Mouse (Mus musculus) left cerebral cortex, adult 8-10 months (tissue): ENCODE results near the gene Mgat5b. TPM values are rescaled to one million over a fixed set of nuclear protein-coding genes. Genes with fewer than 3 reads are reported as not detected.
A peak's percentile ranks its signal among the peaks of the same experiment; 100 is the strongest.
"Not testable (repeated sequence)": the region's sequence is repeated elsewhere in the genome, so short reads cannot be mapped to it uniquely, and the experiment has no call there.

ENCODE experiments used
- DNase-seq, 2 experiments: peaks; one replicate each; pipeline ENCODE4 v3.0.0; 2022; ENCODE audit warnings: low spot score in 2 of 2
- total RNA-seq, 4 experiments: library from RNA; stranded (reverse); gene quantifications; 2 replicates each; pipeline ENCODE4 v1.2.4; 2022

The Mgat5b gene
- 10 to 100 TPM; 70.0 to 82.4 (median 74.9) TPM for total RNA-seq

DNA sequence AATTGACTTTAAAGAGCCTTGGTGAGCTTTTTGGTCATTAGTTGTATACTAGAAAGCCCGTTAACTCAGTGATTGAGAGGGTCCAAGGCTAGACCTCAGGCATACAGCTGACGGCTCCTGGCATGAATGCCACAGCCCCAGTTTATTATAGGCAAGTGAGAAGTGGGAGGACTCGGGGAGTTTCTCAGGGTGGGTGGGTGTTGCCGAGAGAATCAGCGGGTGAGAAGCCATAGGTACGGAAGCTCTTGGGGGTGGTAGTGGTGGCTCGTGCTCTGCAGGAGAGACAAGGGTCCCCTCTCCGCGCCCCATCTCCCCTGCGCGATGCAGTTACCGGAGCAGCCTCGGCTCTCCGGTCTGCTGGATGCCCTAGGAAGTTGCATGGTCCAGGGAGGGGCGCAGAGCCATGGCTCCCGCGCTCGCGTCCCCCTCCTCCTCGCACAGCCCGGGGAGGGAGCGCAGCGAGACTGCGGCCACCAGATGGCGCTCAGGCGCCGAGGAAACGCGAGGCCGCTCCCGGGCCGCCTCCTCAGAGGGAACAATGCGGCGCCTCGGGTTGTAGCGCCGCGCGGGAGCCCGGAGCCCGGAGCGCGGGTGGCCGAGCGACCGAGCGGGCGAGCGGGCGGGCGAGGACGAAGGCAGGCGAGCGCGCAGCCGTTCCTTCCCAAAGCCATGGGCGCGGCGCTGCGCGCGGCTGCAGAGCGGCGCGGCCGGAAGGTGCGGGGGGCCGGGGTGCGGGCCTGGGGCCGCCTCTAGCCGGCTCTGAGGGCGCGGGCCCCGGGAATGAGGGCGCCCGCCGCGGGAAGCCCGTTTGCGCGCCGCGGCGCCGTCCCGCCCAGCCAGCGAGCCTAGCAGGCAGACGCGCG lies at the start of gene Mgat5b:
Gene Mgat5b (plus strand): TSS at position 541 of the 863 bp plus-strand sequence.
- peak; percentile 70 to 86 for DNase-seq

GRCm38 (mm10) chr11:116869223-116869622 lies 49.4 kb upstream of the Mgat5b start:
- no peak for DNase-seq

DNA sequence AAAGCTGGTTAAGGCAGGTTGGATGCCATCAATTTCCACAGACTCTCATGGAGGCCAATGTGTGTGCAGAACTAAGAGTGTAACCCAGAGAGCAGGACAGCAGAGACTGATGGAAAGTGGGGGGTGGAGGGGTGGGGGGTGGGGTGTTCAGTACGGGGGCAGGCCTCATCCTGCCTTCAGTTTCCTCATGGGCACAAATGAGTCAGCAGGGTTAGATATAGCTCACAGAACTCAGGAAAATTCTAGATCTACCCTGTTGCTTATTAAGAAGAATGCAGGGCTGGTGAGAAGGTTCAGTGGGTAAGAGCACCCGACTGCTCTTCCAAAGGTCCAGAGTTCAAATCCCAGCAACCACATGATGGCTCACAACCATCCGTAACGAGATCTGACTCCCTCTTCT lies 49.0 kb upstream of the Mgat5b start:
- DNase-seq, result no peak

GRCm38 (mm10) chr11:116871538-116871937 lies 47.1 kb upstream of the Mgat5b start:
- no peak for DNase-seq

DNA sequence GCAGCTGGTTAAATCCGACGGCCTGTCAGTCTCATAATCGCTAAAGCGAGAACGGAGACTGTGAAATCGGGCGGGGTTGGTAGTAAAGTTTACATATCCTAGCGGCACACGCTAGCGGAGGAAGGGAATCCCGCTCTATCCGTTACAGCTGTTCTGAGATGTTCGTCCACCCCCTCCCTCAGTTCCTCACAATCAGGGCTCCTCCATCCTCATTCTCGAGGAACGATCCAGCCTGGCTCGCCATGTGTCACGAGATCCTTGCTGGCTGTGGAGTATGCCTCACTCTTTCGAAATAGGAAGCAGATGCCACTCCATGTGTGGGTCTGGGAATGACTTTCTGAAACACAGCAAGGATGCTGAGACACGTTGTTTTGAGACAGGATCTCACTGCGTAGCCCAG lies 44.7 kb upstream of the Mgat5b start:
- peak in 1 of 2 experiments; percentile 57 for DNase-seq

DNA sequence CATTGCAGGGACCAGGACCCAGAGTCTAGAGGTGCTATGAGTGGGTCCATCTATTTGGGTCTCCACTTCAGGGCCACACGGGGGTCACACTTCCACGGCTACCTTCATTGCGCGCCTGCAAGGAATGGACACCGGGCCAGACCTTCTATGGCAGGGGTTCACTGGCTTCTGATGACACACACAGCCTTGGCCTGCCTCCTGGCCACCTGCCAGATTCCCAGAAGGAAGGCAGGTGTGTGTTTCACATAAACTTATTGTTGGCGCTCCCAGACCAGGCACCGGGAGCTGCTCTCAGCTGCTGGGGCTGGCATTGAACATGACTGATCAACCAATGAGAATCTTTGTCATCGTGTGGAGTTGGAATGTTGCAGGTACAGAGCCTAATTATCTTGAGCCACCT lies 40.2 kb upstream of the Mgat5b start:
- DNase-seq, result no peak

DNA sequence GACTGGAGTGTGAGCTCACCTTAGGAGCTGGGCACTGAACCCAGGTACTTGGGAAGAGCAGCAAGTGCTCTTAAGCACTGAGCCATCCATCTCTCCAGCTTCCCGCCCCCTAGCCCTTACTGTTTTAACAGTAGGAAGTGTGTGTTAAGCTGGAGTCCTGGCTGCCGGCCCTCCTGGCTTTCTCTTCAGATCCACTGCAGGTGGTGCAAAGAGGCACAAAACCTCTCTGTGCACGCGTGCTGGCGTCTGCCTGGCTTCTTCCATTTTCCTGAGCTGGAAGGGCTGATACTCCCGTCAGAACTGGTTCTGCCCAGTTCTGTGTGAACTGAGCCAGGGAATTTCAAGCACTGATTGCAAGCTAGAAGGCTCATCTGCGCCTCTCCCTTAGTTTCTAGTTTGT lies 37.8 kb upstream of the Mgat5b start:
- DNase-seq, result peak in 1 of 2 experiments; percentile 44

DNA sequence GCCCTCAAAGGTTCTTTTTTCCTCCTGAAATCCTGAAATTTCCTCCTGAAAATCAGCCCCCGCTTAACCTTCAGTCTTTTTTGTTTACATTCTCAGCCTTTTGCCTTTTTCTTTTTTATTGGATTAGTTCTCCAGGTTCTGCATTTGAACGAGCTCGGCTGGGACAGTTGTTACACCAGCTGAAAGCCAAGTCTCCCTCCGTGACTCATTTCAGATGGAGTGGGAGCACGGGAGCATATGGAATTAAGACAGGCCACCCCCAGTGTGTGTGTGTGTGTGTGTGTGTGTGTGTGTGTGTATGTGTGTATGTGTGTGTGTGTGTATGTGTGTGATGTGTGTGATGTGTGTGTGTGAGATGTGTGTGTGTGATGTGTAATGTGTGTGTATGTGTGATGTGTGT lies 37.2 kb upstream of the Mgat5b start:
- peak in 1 of 2 experiments; percentile 68 for DNase-seq

- no peak for DNase-seq
These were observed 36.2 kb upstream of the Mgat5b start for GRCm38 (mm10) chr11:116882446-116882845.

GRCm38 (mm10) chr11:116884061-116884460 lies 34.6 kb upstream of the Mgat5b start:
- DNase-seq, result no peak

GRCm38 (mm10) chr11:116885275-116886151 lies 33.1 kb upstream of the Mgat5b start:
- DNase-seq, result peak; percentile 62 to 68

DNA sequence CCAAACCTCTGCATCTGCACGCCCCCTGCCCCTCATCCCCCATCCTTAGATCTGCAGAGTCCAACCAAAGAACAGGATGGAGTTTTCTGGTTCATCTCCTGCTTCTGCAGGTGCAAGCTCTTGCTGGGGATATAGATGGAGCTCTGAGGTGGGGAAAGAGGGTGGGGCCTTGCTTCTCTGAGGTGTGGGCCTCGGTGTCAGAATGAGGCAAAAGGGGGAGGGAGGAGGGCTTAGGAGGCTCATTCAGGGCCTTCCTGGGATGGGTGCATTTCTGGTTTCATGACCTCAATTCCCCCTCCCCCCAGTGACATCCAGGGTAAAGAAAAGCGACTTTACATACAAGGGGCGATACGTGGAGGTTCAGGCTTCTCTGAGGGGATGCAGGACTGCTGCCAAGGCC lies 31.5 kb upstream of the Mgat5b start:
- no peak for DNase-seq

DNA sequence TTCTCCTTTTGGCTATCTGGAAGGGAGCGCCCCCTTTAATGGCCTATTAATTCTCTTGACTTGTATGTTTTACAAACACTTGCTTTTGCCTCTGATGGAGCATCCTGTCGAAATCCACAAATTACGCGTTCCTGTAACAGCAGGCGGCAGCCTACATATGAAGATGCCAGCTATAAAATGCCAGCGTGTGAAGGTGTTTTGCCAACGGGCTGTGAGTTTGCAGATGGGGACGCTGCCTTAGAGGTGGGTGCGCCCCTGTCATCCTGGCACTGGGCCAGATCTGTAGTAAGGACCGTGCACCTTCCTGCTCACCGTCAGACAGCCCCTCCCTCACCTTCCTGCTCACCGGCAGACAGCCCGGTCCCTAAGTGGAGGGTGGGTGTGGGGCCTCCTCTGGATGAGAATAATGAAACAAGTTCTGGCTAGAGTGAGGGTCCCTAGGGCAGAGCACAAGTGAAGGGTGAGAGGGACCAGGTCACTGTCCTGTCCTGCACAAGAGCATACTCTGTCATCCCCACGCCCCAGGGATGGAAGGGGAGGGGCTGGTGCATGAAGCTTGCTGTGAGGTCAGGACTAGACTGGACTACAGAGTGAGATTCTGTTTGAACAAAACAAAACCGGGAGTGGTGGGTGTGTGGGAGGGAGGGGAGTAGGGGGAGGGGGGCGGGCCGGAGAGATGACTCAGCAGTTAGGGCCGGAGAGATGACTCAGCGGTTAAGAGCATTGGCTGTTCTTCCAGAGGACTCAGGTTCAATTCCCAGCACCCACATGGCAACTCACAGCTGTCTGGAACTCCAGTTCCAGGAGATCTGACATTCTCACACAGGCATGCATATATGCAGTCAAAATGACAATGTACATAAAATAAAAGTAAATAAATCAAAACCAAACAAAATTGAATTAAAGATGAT lies 24.9 kb upstream of the Mgat5b start:
- DNase-seq, result peak in 1 of 2 experiments; percentile 53

- DNase-seq, result no peak
These were observed 23.3 kb upstream of the Mgat5b start for GRCm38 (mm10) chr11:116895402-116895801.

- no peak for DNase-seq
These were observed 19.4 kb upstream of the Mgat5b start for GRCm38 (mm10) chr11:116899247-116899646.

DNA sequence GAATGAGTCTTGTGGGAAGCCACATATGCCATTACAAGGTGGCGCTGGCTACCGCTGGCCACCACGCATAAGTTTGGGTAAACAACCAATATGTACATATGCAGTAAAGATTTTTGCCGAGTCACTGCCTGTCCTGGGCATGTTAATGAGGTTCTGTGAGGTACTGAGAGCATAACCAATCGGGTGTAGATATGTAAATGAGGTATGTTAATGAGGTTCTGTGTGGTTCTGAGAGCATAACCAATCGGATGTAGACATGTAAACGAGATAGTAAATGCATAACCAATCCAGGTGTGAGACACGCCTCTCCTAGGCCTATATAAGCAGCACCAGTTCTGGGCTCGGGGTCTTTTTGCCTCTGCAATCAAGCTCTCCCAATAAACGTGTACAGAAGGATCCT lies 16.1 kb upstream of the Mgat5b start:
- DNase-seq, result not testable (repeated sequence)

DNA sequence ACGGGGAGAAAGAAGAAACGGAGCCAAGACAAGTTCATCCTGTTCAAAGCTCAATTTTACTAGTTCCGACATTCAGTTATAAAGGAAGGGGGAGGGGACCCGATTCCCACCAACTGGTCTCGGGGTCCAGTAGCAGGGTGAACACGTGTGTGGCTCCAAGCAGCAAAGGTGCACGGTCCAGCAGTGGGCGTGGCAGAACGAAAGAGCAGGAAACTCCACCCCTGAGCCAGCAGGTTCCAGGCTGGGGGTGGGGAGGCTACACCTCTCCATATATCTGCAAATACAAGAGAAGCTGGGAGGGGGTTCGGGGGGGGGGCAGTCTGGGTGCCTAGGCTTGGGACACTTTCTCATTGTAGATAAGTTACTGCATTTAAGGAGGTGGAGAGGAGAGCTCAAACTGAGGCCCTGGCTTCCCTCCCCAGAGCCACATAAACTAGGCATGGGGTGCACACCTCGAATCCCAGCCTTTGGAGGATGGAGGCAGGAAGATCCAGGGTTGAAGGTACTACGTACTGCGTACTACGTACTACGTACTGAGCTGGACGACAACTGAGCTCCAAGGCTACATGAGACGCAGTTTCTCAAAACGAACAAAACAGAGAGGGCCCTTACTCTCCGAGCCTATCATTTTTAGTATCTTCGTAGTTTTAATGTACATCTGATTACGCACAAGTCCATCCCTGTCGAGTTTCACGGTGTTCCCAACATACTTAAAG lies 12.8 kb upstream of the Mgat5b start:
- DNase-seq, result no peak

DNA sequence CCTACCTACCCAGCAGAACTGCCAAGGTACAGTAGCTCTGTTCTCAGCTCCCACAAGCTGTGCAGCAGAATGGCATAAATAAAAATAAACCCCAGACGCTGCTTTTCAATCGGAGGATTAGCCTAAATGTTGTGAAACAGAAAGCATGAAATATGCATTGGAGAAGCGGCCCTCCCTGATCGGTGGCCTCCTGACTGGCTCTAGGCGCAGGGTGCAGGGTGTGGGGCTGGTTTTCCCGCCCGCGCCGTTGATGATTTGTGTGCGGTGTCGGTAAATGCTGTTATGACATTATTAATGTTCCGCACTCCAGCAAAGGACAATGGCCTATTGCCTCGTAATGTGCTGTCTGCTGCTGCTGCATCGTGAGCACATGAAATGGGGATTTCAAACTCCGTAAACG lies 5.1 kb upstream of the Mgat5b start:
- DNase-seq, result no peak

DNA sequence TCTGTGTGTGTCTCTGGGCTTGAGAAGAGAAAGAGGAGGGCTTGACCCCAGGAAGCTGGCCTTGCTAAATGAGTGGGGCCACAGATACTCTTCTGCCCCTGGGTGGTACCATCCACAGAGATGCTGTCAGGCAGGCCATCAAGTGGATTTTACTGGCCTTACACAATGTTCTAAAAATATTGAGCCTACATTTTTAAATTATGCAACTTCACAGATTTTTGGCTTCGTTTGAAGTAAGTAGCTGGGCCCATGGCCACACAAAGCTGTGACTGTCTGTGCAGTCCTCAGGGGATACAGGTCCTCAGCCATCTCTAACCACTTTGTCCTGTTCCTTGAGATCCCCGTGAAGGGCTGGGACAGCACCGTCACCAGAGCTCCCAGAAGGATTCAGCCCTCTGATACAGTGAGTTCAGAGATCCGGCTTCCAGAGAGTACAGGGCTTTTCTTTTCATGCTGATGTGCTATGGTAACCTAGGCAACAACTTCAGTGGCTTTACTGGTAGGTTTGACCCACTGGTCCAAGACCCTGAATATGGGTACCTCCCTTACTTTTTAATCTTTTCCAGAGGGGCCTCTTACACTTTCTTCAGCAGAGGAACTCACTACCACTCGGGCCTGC lies 4.3 kb upstream of the Mgat5b start:
- DNase-seq, result no peak

GRCm38 (mm10) chr11:116915241-116915640 lies 3.4 kb upstream of the Mgat5b start:
- DNase-seq, result no peak
